Mouse (Mus musculus): ENCODE data around the gene Hcrtr2. TPM values are rescaled to one million over a fixed set of nuclear protein-coding genes. Genes with fewer than 3 reads are reported as not detected.

The Hcrtr2 gene
- polyA plus RNA-seq, 1 experiment from 2014 or later, result 0.08 TPM

DNA sequence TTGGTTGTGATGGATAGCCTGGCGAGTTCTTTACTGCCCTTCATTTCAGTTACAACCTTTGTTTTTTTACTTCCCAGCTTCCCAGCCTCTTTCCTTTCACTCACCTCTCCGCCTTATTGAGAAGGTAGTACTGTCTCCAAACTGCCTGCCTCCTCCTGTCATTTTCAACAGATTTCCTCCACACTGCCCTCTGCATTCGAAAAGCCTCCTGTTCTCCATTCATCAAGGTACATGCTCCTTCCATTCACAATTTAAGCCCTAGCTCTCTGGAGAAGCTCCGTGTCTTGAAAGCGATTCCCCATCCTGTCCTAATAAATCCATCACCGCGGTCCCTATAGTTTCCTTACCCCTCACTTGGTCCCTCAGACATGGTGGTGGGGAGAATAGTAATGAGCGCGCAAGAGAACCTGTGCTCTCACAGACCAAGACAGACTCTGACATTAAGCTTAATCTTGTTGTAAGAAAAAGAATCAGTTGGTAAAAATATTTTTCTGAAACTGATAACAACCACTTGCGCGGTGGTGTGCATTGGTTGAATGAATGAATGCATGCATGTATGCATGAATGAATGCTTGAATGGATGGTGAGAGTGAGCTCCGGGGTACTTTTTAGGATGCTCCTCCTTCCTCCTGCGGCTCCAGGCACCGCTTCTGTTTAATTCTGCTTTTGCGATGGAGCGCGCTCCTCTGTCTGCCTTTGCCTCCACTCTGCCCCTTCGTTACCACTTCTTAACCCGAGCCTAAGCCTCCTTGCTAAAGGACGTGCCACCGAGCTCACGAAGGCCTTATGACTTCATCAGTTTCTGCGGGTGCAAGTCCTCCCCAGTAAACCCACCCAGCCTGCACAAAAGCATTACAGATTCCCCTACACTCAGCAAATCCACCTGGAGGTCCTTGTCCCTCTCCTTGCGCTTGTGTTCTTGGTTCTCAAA, 1.3 kb downstream of the Hcrtr2 start:
- no peak for TF ChIP-seq CTCF (IDR thresholded peaks at IDR 0.05; ENCODE audit: low read depth)
- no peaks in the 10 kb centered on the region for H3K9me3 ChIP-seq (ENCODE audit: control insufficient read depth)
- peaks cover 26% of the 10 kb centered on the region for H3K27me3 ChIP-seq (replicated peaks; ENCODE audit: control insufficient read depth, insufficient read depth, low read length)
- H3K9ac ChIP-seq (ENCODE audit: low read depth, low read length), result no peak overlapping the region
- H3K36me3 ChIP-seq (ENCODE audit: control insufficient read depth, insufficient read depth), result no peaks in the 10 kb centered on the region
- WGBS, result 7% methylated on average over 24 of the region's 24 CpGs
- 0 out of 2 replicates have a peak, but pooled peaks cover 3% of the 10 kb centered on the region for H3K4me1 ChIP-seq (replicated peaks; ENCODE audit: control insufficient read depth, insufficient read depth, low read length)
- no peak overlapping the region for H3K27ac ChIP-seq (ENCODE audit: low read depth, low read length)
- peak overlapping the region; percentile 38 for H3K4me3 ChIP-seq (ENCODE audit: low read depth, low read length)
- ATAC-seq, result no peak
- peak overlapping the region; percentile 70 for H3K4me2 ChIP-seq (replicated peaks; ENCODE audit: low read depth)

DNA sequence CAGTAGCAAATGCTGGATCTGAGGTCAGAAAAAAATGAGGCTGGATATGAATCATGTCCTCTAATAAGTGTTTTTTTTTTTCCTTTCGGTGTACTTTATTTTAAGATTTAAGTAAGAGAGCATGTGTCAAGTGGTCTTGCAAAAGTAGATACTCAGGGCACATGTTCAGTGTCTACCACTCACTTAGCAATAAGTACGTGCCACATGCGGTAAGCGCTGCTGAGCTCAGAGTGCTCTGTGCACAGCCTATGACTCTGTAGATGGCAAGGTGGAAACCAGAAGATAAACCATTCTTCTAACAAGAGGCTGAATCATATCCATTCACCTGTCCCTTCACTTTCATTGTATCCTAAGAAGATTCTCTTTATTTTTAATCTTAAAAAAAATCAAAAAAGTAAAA, 2.1 kb downstream of the Hcrtr2 start:
- Histone ChIP-seq H3K9me3 (ENCODE audit: control insufficient read depth) (no peaks in the 10 kb centered on the region), H3K9ac (ENCODE audit: low read depth, low read length) (no peak overlapping the region), H3K4me2 (replicated peaks; ENCODE audit: low read depth) (no peak overlapping the region), H3K4me1 (replicated peaks; ENCODE audit: control insufficient read depth, insufficient read depth, low read length) (0 out of 2 replicates have a peak, but pooled peaks cover 3% of the 10 kb centered on the region), H3K4me3 (ENCODE audit: low read depth, low read length) (no peak overlapping the region), H3K36me3 (ENCODE audit: control insufficient read depth, insufficient read depth) (no peaks in the 10 kb centered on the region), H3K27ac (ENCODE audit: low read depth, low read length) (no peak overlapping the region), H3K27me3 (replicated peaks; ENCODE audit: control insufficient read depth, insufficient read depth, low read length) (peaks cover 26% of the 10 kb centered on the region)
- no peak for TF ChIP-seq CTCF (IDR thresholded peaks at IDR 0.05; ENCODE audit: low read depth)
- ATAC-seq, result no peak
- 76% methylated on average over 4 of the region's 4 CpGs for WGBS

DNA sequence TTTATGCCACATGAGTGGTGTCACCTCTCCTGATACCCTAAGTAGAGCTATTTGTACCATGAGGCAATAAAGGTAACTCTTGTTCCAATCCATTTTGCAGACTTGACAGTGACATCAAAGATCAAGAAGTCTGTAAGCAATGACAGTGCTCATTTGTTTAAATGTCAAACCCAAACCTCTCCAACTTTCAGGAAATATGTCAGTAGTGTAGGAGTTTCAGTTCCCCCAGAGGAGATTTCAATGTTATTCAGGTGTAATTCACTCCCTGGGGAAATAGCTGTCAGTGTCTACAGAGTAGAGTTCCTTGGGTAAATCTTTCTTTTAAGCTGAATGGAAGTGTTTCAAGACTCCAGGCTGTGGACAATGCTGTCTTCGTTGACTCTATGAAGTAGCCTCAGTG, 2.9 kb downstream of the Hcrtr2 start:
- Histone ChIP-seq H3K36me3 (ENCODE audit: control insufficient read depth, insufficient read depth) (no peaks in the 10 kb centered on the region), H3K4me3 (ENCODE audit: low read depth, low read length) (no peak overlapping the region), H3K27me3 (replicated peaks; ENCODE audit: control insufficient read depth, insufficient read depth, low read length) (peaks cover 26% of the 10 kb centered on the region), H3K4me2 (replicated peaks; ENCODE audit: low read depth) (no peak overlapping the region), H3K9ac (ENCODE audit: low read depth, low read length) (no peak overlapping the region), H3K27ac (ENCODE audit: low read depth, low read length) (no peak overlapping the region), H3K4me1 (replicated peaks; ENCODE audit: control insufficient read depth, insufficient read depth, low read length) (0 out of 2 replicates have a peak, but pooled peaks cover 3% of the 10 kb centered on the region), H3K9me3 (ENCODE audit: control insufficient read depth) (no peaks in the 10 kb centered on the region)
- ATAC-seq, result no peak
- no peak for TF ChIP-seq CTCF (IDR thresholded peaks at IDR 0.05; ENCODE audit: low read depth)
- WGBS, result 74% methylated on average over 1 of the region's 1 CpGs

DNA sequence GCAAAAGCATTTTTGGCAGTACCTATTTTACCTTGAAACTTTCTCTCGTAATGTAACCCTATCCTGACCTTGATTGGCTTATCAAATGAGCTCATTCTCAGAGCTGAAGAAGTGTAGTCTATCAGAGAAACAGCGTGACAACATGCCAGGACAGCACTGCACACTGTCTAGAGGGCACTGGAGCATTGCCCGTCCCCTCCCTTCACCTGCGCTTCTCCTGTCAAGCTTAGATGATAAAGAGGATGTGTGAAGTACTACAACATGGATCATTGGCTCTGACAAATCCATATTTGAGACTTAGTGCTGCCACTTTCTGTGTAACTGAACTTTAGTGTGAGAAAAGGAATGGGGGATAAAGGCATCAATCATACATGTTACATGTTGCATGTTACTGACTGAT, 5.4 kb downstream of the Hcrtr2 start:
- Histone ChIP-seq H3K4me1 (replicated peaks; ENCODE audit: control insufficient read depth, insufficient read depth, low read length) (0 out of 2 replicates have a peak, but pooled peaks cover 3% of the 10 kb centered on the region), H3K9me3 (ENCODE audit: control insufficient read depth) (no peaks in the 10 kb centered on the region), H3K27ac (ENCODE audit: low read depth, low read length) (no peak overlapping the region), H3K9ac (ENCODE audit: low read depth, low read length) (no peak overlapping the region), H3K27me3 (replicated peaks; ENCODE audit: control insufficient read depth, insufficient read depth, low read length) (peaks cover 13% of the 10 kb centered on the region; the same call in 1 of the 2 replicates), H3K36me3 (ENCODE audit: control insufficient read depth, insufficient read depth) (no peaks in the 10 kb centered on the region), H3K4me3 (ENCODE audit: low read depth, low read length) (no peak overlapping the region), H3K4me2 (replicated peaks; ENCODE audit: low read depth) (no peak overlapping the region)
- ATAC-seq, result no peak
- TF ChIP-seq CTCF (IDR thresholded peaks at IDR 0.05; ENCODE audit: low read depth), result no peak
- 79% methylated on average over 4 of the region's 4 CpGs for WGBS

DNA sequence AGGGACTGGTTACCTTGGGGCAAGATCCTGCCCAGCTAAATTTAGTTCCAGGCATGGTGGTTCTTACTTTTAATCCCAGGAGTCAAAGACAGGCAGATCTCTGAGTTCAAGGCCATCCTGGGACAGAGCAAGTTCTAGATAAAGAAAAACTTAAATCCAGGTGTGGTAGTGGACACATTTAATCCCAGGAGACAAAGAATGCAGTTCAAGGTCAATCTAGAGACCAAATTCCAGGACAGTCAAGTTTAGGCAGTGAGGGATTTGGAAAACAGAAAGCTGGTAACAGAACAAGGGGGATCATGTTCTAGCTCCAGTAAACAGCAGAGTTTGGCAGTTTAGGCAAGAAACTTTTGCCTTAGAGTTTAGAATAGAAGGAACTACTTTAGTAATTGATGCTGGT, 8.6 kb downstream of the Hcrtr2 start:
- Histone ChIP-seq H3K36me3 (ENCODE audit: control insufficient read depth, insufficient read depth) (no peaks in the 10 kb centered on the region), H3K27me3 (replicated peaks; ENCODE audit: control insufficient read depth, insufficient read depth, low read length) (no peaks in the 10 kb centered on the region), H3K4me1 (replicated peaks; ENCODE audit: control insufficient read depth, insufficient read depth, low read length) (no peaks in the 10 kb centered on the region), H3K9ac (ENCODE audit: low read depth, low read length) (no peak overlapping the region), H3K4me2 (replicated peaks; ENCODE audit: low read depth) (no peak overlapping the region), H3K4me3 (ENCODE audit: low read depth, low read length) (no peak overlapping the region), H3K9me3 (ENCODE audit: control insufficient read depth) (no peaks in the 10 kb centered on the region), H3K27ac (ENCODE audit: low read depth, low read length) (no peak overlapping the region)
- ATAC-seq, result no peak
- no peak for TF ChIP-seq CTCF (IDR thresholded peaks at IDR 0.05; ENCODE audit: low read depth)

DNA sequence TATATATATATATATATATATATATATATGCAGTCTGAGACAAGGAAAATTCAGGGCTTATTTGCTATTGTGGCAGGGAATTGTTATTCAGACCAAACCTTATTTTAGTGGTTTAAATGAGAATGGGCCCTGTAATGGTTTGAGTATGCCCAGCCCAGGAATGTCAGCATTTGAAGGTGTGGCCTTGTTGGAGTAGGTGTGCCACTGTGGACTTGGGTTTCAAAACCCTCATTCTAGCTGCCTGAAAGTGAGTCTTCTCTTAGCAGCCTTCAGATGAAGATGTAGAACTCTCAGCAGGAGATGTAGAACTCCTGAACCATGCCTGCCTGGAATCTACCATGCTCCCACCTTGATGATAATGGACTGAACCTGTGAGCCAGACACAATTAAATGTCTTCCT, 9.7 kb downstream of the Hcrtr2 start:
- no peaks in the 10 kb centered on the region for H3K36me3 ChIP-seq (ENCODE audit: control insufficient read depth, insufficient read depth)

More for the DNA sequence above, 9.7 kb downstream of the Hcrtr2 start:
- Histone ChIP-seq H3K27me3 (replicated peaks; ENCODE audit: control insufficient read depth, insufficient read depth, low read length) (no peaks in the 10 kb centered on the region), H3K4me1 (replicated peaks; ENCODE audit: control insufficient read depth, insufficient read depth, low read length) (no peaks in the 10 kb centered on the region), H3K9me3 (ENCODE audit: control insufficient read depth) (no peaks in the 10 kb centered on the region), H3K27ac (ENCODE audit: low read depth, low read length) (no peak overlapping the region), H3K4me2 (replicated peaks; ENCODE audit: low read depth) (no peak overlapping the region), H3K9ac (ENCODE audit: low read depth, low read length) (no peak overlapping the region), H3K4me3 (ENCODE audit: low read depth, low read length) (no peak overlapping the region)
- ATAC-seq, result no peak
- TF ChIP-seq CTCF (IDR thresholded peaks at IDR 0.05; ENCODE audit: low read depth), result no peak
